Mouse (Mus musculus): ENCODE data around the gene Zc3h12a. TPM values are rescaled to one million over a fixed set of nuclear protein-coding genes. Genes with fewer than 3 reads are reported as not detected.

Gene Zc3h12a
- total and polyA plus RNA-seq, 3 experiments = 0.92 to 3.3 TPM; not detected in 1

DNA sequence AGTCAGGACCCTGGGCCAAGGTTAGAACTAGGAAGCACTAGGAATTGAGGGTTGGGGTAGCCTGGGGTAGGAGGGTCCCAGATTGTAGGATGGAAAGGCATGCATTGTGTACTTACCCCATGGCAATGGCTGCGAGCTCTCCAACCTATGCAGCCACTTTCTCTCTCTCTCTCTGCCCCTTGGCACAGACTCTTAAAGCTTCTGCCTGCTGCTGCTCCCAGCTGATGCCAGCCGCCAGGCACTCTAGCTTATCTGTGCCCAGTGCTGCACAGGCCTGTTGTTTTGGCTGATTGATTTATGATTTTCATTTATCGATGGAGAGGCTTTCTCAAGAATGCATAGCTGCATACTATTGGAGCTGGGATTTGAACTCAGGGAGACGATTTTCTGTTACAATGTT lies 20.3 kb upstream of the Zc3h12a start:
- TF ChIP-seq RAD21 (IDR thresholded peaks at IDR 0.05; ENCODE audit: low read depth, low read length) = no peak
- TF ChIP-seq CTCF (IDR thresholded peaks at IDR 0.05 in 2 of 3, conservative IDR thresholded peaks at IDR 0.05 in 1 of 3; ENCODE audit: control insufficient read depth in 1 of 3, insufficient read depth in 1 of 3, low read depth in 2 of 3, low read length in 3 of 3, poor library complexity in 1 of 3, severe bottlenecking in 1 of 3) = no peak
- TF ChIP-seq CHD2 (IDR thresholded peaks at IDR 0.05; ENCODE audit: low read length) = no peak
- no peak for TF ChIP-seq ZKSCAN1 (IDR thresholded peaks at IDR 0.05; ENCODE audit: low read depth, low read length)
- TF ChIP-seq ZNF384 (IDR thresholded peaks at IDR 0.05; ENCODE audit: low read depth, low read length) = no peak
- no peak for TF ChIP-seq EP300 (IDR thresholded peaks at IDR 0.05; ENCODE audit: low read depth in 1 of 2, low read length in 2 of 2)
- no peak for TF ChIP-seq POLR2A (IDR thresholded peaks at IDR 0.05; ENCODE audit: control insufficient read depth in 1 of 2, insufficient read depth in 1 of 2, low read depth in 1 of 2, low read length in 2 of 2, poor library complexity in 1 of 2)
- no peak for TF ChIP-seq POLR2AphosphoS5 (IDR thresholded peaks at IDR 0.05; ENCODE audit: borderline replicate concordance, low read depth, low read length)
- no peak for TF ChIP-seq E2F4 (IDR thresholded peaks at IDR 0.05; ENCODE audit: borderline replicate concordance, low read depth, low read length)
- TF ChIP-seq MXI1 (IDR thresholded peaks at IDR 0.05; ENCODE audit: low read depth, low read length) = no peak
- no peak for TF ChIP-seq RCOR1 (IDR thresholded peaks at IDR 0.05; ENCODE audit: low read depth, low read length)
- no peak for TF ChIP-seq UBTF (IDR thresholded peaks at IDR 0.05; ENCODE audit: borderline replicate concordance, insufficient read depth, low read depth, low read length)
- TF ChIP-seq SMC3 (IDR thresholded peaks at IDR 0.05; ENCODE audit: low read depth, low read length) = no peak
- TF ChIP-seq GATA1 (IDR thresholded peaks at IDR 0.05; ENCODE audit: low read depth, low read length) = no peak
- Histone ChIP-seq H3K79me2 (ENCODE audit: control insufficient read depth, insufficient read depth, low read length, poor library complexity) (no peaks in the 10 kb centered on the region), H3K4me1 (ENCODE audit: control insufficient read depth in 1 of 2, insufficient read depth in 2 of 2, low read length in 2 of 2) (no peaks in the 10 kb centered on the region), H3K36me3 (ENCODE audit: control insufficient read depth in 1 of 2, insufficient read depth in 2 of 2, low read length in 2 of 2) (no peaks in the 10 kb centered on the region), H3K27me3 (ENCODE audit: control insufficient read depth in 1 of 2, insufficient read depth in 2 of 2, low read length in 2 of 2) (no peaks in the 10 kb centered on the region; a peak in 1 of 4 replicates), H3K9me3 (replicated peaks; ENCODE audit: insufficient read depth, low read length) (no peaks in the 10 kb centered on the region), H3K27ac (ENCODE audit: control insufficient read depth, low read depth, low read length) (no peak overlapping the region), H3K9ac (ENCODE audit: control insufficient read depth, low read depth, low read length, poor library complexity, severe bottlenecking) (no peak overlapping the region), H3K4me3 (ENCODE audit: control insufficient read depth in 1 of 2, insufficient read depth in 1 of 2, low read depth in 2 of 2, low read length in 2 of 2) (no peak overlapping the region)
- DNase-seq (ENCODE audit: low read depth, low spot score) = no peak

DNA sequence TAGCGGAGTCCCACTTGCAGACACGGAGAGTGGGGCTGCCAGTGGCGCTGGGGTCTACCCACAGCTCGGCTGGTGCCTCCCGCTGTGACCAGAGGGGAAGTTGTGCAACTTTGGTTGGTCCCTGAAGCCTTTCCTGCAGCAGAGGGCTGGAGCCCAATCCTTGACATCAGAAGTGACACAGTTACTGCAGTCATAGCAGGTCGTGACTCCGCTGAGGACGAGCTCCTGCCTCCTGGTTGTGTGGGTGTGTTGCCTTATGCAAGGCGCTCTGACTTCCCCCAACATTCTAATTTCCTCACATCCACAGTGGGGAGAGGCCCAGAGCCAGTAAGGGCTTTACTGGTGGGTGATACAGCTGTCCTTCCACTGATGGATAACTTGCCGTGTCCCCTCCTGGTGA lies 17.6 kb upstream of the Zc3h12a start:
- TF ChIP-seq CHD1 (IDR thresholded peaks at IDR 0.05; ENCODE audit: low read depth, low read length) (no peak), MYB (IDR thresholded peaks at IDR 0.05; ENCODE audit: low read depth, low read length) (no peak), ZMIZ1 (IDR thresholded peaks at IDR 0.05; ENCODE audit: low read depth, low read length) (no peak), CTCF (IDR thresholded peaks at IDR 0.05 in 2 of 3, conservative IDR thresholded peaks at IDR 0.05 in 1 of 3; ENCODE audit: control insufficient read depth in 1 of 3, insufficient read depth in 1 of 3, low read depth in 2 of 3, low read length in 3 of 3, poor library complexity in 1 of 3, severe bottlenecking in 1 of 3) (no peak), USF1 (IDR thresholded peaks at IDR 0.05; ENCODE audit: low read depth, low read length) (no peak), ZNF384 (IDR thresholded peaks at IDR 0.05; ENCODE audit: low read depth, low read length) (no peak), ZC3H11A (IDR thresholded peaks at IDR 0.05; ENCODE audit: low read depth, low read length) (no peak), TCF12 (IDR thresholded peaks at IDR 0.05; ENCODE audit: low read depth, low read length) (no peak), CHD2 (IDR thresholded peaks at IDR 0.05; ENCODE audit: low read length) (no peak), POLR2AphosphoS5 (IDR thresholded peaks at IDR 0.05; ENCODE audit: borderline replicate concordance, low read depth, low read length) (no peak), POLR2A (IDR thresholded peaks at IDR 0.05; ENCODE audit: control insufficient read depth in 1 of 2, insufficient read depth in 1 of 2, low read depth in 1 of 2, low read length in 2 of 2, poor library complexity in 1 of 2) (no peak), POLR2AphosphoS2 (IDR thresholded peaks at IDR 0.05; ENCODE audit: low read length) (no peak), TAL1 (IDR thresholded peaks at IDR 0.05; ENCODE audit: low read length) (no peak), MAFK (IDR thresholded peaks at IDR 0.05; ENCODE audit: borderline replicate concordance, low read depth, low read length) (no peak), SIN3A (IDR thresholded peaks at IDR 0.05; ENCODE audit: low read length) (no peak), TBP (IDR thresholded peaks at IDR 0.05; ENCODE audit: low read depth, low read length) (no peak), MAZ (IDR thresholded peaks at IDR 0.05; ENCODE audit: low read depth, low read length) (no peak), ELF1 (IDR thresholded peaks at IDR 0.05; ENCODE audit: low read depth, low read length) (no peak)
- Histone ChIP-seq H3K4me3 (ENCODE audit: control insufficient read depth in 1 of 2, insufficient read depth in 1 of 2, low read depth in 2 of 2, low read length in 2 of 2) (no peak overlapping the region), H3K9ac (ENCODE audit: control insufficient read depth, low read depth, low read length, poor library complexity, severe bottlenecking) (no peak overlapping the region), H3K27ac (ENCODE audit: control insufficient read depth, low read depth, low read length) (no peak overlapping the region), H3K4me1 (ENCODE audit: control insufficient read depth in 1 of 2, insufficient read depth in 2 of 2, low read length in 2 of 2) (no peaks in the 10 kb centered on the region), H3K27me3 (ENCODE audit: control insufficient read depth in 1 of 2, insufficient read depth in 2 of 2, low read length in 2 of 2) (no peaks in the 10 kb centered on the region), H3K36me3 (ENCODE audit: control insufficient read depth in 1 of 2, insufficient read depth in 2 of 2, low read length in 2 of 2) (no peaks in the 10 kb centered on the region), H3K9me3 (replicated peaks; ENCODE audit: insufficient read depth, low read length) (no peaks in the 10 kb centered on the region), H3K79me2 (ENCODE audit: control insufficient read depth, insufficient read depth, low read length, poor library complexity) (no peaks in the 10 kb centered on the region)
- no peak for DNase-seq (ENCODE audit: low read depth, low spot score)
